Mouse (Mus musculus) yolk sac, embryonic 10.5 days (tissue): ENCODE measurements around the gene Cfdp1.

ENCODE experiments used
- DNase-seq: peaks from one replicate; pipeline ENCODE4 v3.0.0-alpha.2; 2017; ENCODE audit warnings: low spot score

Gene Cfdp1

DNA sequence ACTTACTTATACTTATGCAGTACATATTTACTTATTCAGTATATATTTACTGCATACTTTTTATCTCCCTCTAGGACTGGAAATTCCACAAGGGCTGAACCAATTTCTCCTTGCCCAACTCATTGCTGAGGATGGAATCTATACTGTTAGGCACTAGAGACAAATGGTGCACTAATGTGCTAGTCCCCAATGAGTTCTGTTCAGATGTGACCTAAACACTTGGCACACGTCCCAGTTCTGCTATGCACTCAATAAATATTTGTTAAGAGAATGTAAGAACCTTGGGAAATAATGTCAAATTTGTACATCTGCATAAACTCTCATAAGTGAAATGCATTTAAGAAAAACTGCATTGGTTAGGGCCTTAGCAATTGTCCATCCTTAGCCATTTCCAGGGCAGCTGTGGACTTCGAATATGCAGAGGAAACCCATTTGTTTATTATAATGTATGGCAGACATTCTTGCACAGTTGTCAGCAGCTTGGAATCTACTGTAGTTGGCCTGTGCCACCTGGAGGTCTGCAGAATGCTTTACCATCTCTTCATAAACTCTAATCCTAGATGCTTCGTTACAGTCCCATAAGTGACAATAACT is 60.7 kb downstream of the Cfdp1 start:
- DNase-seq = no peak

DNA sequence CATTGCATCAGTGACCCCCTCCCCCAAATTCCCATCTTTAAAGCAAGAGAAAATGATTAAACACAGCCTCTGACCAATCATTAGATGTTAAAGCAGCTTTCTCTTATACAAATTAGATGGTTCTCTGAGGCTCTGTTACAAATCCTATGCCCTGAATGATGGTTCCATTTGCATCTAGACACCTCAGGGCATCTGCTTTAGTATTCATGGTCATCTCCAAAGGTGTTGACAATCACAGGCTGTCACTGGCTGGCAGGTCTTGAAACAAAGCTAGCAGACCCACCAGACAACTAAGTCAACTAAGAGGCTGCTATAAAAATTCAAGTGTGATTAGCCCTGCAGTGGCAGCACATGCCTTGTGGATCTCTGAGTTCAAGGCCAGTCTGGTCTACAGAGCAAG is 64.5 kb downstream of the Cfdp1 start:
- no peak for DNase-seq

DNA sequence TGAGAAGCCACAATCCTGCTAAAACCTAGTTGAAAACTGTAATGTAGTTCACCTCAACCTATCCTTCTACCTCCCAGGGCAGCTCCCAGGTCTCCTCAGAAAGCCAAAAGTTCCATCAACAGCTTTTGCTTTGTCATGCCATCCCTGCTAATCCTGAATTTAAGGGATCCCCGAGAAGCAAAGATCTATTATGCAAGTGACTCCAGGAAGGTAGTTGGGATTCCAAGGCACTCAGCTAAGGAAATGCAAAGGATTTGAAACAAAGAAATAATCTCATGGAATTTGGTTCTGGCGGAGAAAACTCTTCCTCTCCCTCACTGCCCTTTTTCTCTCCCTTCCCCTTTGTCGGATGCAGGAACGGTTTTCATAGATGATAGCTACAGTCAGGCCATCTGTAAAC is 64.9 kb downstream of the Cfdp1 start:
- no peak for DNase-seq

DNA sequence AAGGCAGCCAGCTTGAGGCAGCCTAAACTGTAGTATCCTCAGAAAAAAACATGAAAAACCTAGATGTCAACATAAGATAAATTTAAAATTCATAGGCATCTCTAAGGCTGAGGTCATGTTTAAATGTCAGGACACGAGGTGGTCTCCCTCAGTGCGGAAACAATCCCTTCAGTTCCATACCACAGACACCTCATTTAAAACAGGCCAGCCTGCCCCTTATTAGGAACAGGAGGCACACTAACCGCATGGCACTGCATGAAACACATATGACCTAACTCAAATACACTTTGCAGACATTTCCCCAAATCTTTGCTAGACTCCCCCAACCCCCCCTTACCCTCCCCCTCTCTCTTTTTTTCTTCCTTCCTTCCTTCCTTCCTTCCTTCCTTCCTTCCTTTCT is 65.6 kb downstream of the Cfdp1 start:
- DNase-seq = no peak

DNA sequence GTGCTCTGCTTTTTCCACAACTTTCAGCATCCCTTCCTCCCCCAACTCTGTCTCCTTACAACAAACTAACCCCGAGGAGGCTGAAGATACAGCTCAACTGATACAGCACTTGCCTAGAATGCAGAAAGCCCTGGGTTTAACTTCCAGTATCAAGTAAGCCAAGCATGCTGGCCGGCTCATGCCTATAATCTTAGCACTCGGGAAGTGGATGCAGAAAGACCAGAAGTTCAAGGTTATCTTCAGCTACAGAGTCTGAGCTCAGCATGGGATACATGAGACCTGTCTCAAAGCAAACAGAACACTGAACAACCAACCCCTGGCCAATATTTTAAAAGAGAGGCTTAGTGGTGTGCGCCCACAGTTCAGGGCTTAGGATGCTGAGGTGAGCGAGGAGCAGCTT is 66.0 kb downstream of the Cfdp1 start:
- DNase-seq = no peak

DNA sequence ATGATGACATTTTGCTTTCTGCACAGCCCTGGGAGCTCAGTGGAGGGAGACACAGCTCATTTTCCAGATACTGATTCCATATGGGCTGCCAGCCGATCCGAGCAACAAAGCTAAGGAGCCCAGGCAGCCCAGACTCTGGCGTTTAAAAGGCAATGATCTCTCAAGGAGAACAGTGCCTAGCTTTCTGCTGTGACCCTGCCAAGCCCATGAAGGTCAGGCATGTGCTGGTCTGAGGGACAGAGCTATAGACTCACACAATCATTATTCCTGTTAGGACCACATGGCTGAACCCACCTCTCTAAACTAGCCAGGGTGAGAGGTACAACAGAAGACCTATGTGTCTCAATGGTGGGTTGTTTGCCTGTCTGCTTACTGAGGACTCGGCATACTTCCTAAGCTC is 66.4 kb downstream of the Cfdp1 start:
- DNase-seq = no peak

DNA sequence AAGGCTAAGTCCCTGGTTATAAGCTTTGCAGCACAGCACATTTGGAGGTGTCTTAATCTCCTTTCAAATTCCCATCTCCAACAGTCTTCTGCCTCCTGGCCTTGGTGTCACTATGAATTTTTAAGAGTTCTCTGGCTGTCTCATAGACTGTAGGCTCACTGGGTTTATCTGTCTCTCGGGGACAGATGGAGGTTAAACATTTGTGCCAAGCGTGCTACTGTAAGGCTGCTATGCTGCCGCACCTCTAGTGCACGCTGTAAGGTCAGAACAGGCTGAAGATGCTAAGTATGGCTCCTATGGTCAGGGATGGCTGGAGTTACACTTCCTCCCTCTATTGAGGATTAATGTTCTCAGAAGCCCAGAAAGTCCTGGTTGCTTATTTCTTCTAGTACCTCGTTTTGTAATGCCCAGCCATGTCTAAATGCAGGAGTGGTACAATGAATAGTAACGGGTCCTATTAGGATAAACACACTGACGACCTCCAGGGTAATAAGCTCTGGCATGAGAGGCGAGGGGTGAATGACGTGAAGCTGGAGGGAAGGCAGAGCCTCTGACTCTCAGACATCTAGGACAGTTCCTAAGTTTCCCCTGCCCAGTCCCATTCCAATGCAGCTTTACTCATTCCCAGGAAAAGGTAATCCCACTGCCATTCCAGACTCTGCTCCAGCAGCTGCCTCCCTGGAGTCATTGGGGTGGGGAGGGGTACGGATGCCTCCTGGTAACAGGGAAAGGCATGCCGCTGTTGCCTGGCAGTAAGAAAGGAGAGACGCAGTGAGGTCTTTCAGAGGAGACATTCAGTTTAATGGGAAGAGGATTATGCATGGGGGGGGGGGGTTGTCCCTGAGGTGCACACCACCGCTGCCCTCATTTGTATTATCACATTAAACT is 67.1 kb downstream of the Cfdp1 start:
- no peak for DNase-seq

DNA sequence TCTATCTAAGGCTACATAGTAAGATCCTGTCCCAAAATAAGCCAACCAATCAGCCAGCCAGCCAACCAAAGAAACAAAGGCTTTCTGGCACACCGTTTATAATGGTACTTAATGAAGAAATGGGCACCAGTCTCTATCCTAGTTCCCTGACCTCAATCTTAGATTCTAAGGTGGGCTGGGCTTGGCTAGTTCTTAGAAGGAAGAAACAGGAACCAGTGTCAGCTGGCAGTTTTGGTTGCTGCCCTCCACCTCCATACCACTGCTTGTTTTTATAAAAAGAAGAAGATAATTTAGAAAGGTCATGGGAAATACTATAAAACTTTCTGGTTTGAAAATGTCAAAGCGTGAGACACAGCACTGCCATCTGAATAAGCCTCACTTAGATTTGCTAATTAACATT is 68.0 kb downstream of the Cfdp1 start:
- no peak for DNase-seq

DNA sequence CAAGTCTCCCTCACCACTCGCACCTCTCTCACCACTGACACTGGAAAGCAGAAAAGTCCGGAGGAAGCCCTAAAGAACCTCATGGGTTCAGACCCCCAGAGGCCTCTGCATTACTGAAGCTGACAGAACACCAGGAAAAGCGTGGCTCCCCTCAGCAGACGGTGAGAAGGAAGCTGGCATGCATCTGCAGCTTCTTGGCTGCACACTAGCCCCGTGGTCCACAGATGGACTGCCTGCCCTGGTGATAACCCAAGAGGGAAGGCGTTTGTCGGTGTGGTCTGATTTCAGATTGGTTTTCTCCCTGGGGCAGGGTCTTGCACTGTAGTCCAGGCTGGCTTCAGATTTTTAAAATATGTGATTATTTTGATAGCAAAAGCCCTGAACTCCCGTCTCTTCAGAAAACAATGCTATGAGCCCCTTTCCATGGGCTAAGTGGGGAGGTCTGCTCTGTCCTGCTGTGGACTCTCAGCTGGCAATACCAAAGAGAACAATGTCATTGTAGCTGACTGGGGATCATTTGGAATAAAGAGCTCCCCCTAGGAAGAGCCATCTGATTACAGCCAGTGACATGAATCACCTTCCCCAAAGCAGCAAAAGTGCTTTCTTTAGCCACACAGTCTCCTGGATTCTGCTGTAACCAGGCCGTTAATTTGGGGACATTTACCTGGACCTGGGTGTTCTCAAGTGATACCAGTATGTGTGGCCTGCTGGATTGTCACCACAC is 71.3 kb downstream of the Cfdp1 start:
- no peak for DNase-seq

DNA sequence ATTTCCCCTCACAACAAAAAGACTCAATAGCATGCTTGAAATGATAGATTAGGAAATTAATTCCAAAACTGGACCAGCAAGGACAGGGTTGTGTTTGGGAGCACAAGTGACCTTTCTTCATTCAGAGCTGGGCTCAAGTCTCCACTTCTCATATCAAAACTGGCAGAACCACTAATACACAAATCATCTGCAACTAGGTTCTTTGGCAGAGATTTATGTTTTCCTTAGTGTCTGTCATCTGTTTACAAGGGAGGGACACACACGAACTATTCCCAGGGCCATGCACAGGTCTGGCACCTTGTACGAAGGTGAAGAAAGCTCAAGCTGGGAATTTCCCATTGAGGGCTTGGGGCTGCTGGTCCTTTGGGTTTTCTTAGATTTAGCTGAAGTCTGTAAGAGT is 71.9 kb downstream of the Cfdp1 start:
- DNase-seq = no peak

DNA sequence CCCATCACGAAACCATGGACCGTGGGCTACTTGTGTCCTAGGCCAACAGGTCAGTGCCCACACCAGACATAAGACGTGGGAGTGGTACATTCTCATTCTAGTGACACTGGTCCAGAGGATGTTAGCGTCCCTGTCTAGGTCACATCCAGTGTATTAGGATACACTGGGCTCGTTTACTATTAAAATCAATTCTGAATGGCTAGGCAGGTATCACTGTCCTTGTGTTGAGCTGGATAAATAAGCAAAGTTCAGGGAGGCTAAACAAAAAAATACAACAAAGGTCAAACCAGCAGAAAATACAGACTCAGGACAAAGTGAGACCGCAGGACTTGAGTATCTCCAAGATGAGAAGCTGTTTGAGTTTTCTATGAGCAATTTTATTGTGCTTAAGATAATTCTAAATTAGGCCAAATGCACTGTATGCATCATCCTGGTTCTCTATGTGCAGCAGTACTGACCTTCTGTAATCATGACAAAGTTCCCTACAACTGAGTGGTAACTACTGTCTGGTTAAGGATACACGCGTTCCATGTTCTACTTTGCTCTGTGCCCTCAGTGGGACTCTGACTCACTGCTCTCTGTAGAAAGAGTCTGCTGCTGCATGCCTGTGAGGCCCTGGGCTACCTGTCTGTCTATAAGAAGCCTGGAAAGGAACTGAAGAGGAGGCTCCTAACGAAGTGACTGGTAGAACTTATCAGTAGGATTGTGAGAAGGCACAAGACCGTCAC is 73.2 kb downstream of the Cfdp1 start:
- no peak for DNase-seq

DNA sequence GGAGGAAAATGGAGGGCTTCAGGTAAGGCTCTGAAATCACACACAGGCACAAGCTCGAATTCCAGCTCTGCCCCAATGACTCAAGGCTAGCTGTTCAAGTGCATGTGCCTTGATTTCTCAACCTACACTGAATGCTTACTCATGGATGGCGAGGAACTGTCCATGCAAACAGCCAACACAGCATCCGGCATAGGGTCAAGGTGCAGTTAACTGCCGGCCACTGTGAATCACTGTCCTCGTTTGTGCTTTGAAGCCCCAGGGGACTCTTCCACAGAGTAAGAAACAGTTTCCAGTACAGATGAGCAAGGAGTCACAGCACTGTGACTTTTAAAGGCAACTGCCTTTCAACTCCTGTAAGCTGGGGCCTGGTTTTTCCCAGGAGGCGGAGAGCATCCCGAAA is 74.4 kb downstream of the Cfdp1 start:
- DNase-seq = peak; percentile 85

DNA sequence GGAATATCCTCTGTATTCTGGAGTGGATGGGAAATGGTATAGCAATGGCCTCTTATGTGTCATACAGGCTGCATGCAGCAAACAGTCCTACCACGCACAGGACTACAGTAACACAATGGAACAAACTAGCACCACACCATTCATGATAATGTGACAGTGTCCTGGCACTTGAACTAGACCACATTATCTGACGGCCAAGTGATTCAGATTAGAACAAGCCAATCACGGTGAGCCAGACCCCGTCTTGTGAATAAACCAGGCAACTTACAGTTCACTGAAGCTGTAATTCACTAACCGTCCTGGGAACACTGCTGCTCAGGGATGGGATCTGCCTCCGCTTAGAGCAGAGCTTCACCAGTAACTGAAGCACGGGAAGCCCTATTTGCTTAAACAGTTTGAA is 75.3 kb downstream of the Cfdp1 start:
- no peak for DNase-seq

DNA sequence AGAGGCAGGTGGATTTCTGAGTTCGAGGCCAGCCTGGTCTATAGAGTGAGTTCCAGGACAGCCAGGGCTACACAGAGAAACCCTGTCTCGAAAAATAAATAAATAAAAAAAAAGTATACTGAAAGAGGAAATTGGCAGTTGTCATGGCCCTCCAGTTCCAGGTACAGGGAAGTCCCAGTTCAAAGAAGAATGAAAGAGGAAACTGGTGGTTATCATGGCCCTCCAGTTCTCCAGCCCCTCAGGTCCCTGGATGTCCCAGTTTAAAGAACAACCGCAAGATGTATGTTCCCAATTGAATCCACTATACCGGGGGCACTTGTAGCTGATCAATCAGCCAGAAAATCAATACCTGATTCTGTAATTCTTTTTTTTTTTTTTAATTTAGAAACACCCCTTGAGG is 77.6 kb downstream of the Cfdp1 start:
- DNase-seq = no peak

DNA sequence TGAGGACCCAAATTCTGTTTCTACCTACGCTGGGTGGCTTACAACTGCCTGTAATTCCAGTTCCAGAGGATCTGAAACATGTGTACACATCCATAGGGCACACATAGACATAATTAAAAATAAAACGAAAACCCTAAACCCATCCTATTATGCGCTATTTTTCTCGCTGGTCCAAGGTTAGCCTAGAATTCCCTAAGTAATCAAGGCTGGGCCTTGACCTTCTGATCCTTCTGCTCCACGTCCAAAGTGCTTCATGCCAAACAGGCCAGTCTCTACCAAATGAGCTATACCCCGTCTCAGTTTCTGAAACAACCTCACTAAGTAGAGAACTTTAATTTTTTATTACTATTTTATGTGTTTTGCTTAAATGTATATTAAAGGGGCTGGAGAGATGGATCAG is 78.3 kb downstream of the Cfdp1 start:
- no peak for DNase-seq

DNA sequence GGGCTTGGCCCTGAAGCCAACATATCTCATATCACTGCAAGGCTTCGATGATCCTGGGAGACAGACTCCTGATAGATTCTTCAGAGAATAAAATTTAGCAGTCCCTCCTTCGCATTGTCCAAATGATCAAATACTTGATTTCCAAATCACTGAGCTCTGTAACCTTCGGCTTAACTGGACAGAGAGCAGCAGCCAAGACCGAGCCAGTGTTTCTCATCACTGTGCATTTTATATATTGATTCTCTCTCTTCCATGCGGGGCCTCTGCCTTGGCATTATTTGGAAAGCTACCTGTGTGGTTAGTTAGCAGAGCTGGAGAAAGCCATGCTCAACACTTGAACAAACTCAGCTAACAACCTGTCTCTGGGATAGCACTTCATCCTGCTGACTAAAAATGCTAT is 80.6 kb downstream of the Cfdp1 start:
- DNase-seq = no peak

DNA sequence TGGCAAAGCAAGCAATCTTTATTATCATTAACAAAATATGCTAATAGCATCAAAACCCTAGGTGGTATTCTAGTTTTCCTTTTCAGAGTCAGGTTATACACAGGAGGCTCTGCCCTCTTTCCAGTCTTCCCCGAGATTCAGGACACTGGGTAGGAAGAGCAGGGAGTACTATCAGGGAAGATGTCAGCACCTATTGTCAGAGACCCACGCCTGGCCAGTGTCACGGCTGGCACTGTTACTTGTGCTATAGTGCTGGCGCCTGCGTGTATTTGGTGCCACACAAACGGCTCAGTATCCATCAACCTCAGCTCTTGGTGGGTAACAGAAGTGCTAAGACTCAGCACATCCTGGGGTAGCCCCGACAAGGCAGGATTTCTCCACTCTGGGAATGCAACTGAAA is 81.0 kb downstream of the Cfdp1 start:
- no peak for DNase-seq

DNA sequence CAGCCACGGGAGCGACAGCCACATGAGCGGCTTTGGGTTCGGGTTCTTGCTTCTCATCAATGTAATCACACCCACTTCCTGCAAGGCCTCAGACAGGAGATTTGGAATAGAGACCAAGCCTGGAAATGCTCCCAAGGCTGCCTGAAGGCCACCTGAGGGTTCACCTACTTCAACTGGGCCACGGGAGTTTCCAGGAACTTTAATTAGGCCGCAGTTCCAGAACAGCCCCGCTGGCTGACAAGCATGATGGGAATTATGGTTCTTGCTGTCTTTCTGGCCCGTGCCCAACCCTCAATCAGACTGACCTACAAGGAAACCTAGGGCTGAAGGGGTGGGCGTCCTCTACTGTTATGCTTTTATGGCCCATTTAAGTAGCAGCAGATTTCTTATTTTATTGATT is 82.0 kb downstream of the Cfdp1 start:
- DNase-seq = no peak

DNA sequence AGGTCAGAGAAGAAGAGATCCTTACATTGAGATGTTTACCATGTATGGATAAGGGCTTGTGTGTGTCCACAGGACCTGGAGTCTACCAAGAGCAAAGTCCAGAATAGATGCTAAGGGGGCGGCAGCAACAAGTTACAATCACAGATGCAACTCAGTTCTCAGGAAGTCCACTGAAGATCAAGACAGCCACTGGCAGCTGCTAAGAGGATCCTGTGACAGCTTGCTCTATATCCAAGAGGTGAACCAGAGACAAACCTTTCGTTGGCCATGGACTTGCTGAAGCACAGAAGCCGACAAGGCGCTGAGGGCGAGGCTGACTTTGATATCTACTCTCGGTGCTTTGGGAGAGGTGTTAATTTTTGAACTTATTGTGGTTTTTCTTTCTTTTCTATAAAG is 82.5 kb downstream of the Cfdp1 start:
- DNase-seq = peak; percentile 45

DNA sequence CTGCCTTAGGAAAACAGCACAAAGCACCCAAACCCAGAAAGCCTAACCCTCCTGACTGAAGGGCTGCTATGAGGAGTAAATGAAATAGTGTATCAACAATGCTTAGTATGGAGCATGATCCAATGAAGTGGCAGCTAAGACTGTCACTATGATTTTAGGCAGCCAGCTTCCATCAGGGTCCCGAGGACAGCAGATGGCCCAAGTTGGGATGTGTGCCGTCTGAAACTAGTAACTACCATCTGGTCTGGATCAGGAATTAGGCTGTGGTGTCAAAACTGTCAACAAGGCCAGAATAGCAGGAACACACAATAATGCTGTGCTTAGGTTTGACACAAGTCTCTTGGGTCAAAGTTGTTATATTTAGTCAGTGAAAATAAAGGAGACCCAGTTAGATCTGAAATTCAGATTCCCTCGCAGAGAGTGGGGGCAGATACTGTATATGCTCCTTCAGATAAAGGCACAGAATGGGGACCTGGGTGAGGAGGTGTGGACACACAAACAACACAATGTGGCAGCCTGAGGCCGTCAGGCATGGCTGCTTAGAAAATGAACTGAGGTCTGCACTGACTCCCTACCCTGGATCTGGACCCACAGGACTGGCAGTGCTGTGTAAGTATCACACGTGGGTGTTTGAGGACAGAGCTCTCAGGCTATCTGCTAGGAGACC is 83.0 kb downstream of the Cfdp1 start:
- no peak for DNase-seq

DNA sequence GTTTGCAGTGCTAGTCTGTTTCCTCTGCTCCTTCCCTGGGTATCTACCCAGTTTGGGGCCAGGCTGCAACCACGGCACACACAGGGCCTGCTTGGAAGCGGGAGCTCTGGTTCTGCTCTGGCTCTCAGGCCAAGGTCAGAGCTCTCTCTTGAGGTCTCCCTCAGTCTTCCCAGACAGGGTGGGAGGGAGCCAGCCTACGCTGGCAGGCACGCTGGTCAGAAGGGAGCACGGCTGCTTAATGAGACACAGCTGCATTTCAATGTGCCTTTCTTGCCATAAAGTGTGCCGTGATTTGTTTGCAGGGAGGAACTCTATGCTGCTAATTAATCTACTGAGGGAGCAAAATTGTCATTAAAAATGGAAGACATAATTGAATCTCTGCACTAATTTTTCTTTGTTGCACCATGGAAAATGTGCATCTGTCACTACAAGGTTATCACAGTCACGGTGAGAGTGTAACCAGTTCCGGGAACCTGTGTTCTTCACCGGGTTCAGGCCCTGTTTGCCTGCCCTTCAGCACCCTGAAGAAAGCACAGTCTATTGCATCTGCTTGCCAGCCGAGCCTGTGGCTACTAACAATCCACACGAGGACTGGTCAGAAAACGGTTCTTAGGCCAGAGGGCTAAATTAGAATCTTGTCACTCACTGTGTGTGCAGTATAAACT is 84.2 kb downstream of the Cfdp1 start:
- no peak for DNase-seq

DNA sequence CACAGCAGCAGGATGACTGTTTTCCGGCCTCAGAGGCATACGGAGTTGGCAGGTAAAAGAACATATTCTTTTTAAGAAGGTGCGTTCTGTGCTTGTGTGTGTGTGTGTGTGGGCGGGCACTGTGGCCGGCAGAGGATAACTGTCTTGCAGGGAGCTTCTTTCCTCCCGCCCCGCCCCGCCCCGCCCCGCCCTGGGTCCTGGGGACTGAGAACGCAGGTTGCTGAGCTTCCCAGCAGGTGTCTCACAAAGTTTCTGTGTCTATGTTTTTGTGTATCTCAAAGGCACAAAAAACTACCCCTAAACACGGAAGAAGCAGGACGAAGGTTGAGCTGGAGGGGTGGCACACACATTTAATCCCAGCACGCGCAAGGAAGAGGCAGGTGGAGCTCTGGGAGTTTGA is 84.8 kb downstream of the Cfdp1 start:
- no peak for DNase-seq
